Mouse (Mus musculus) intestine, embryonic 15.5 days (tissue): ENCODE measurements around the gene Nme3. TPM values are rescaled to one million over a fixed set of nuclear protein-coding genes. Genes with fewer than 3 reads are reported as not detected.

Experiments
- ATAC-seq: fragments of 200-750 bp; cut with Nextera tagmentation; 2 replicates; pipeline ENCODE4 v1.8.0; 2017; ENCODE audit warnings: moderate TSS enrichment, moderate library complexity
- H3K27ac ChIP-seq: fragments of 300-500 bp; sonication (generic); 2 replicates; pipeline ENCODE4 v1.5.1; 2015; ENCODE audit warnings: mild to moderate bottlenecking, inconsistent platforms
- H3K27me3 ChIP-seq: fragments of 300-500 bp; sonication (generic); replicated peaks from 2 replicates; pipeline ENCODE4 v1.6.1; 2015; ENCODE audit warnings: inconsistent platforms
- H3K36me3 ChIP-seq: fragments of 300-500 bp; sonication (generic); 2 replicates; pipeline ENCODE4 v1.6.1; 2015; ENCODE audit warnings: inconsistent platforms
- H3K4me1 ChIP-seq: fragments of 300-500 bp; sonication (generic); replicated peaks from 2 replicates; pipeline ENCODE4 v1.6.1; 2015; ENCODE audit warnings: inconsistent platforms
- H3K4me2 ChIP-seq: fragments of 300-500 bp; sonication (generic); replicated peaks from 2 replicates; pipeline ENCODE4 v1.6.1; 2015; ENCODE audit warnings: mild to moderate bottlenecking, inconsistent platforms
- H3K4me3 ChIP-seq: fragments of 300-500 bp; sonication (generic); replicated peaks from 2 replicates; pipeline ENCODE4 v1.5.1; 2015; ENCODE audit warnings: inconsistent platforms
- H3K9ac ChIP-seq: fragments of 300-500 bp; sonication (generic); 2 replicates; pipeline ENCODE4 v1.6.1; 2015; ENCODE audit warnings: inconsistent platforms
- H3K9me3 ChIP-seq: fragments of 300-500 bp; sonication (generic); 2 replicates; pipeline ENCODE4 v1.6.1; 2016; ENCODE audit warnings: inconsistent platforms
- WGBS: fragments of 180-500 bp; shearing (Covaris S2); methylation state at CpG from one replicate; pipeline ENCODE4 v1.1.7; 2015; 5-methylcytosine and 5-hydroxymethylcytosine counted together
- polyA plus RNA-seq: library from polyadenylated mRNA; unstranded; fragments of >200 nt; fragmentation: Nextera tagmentation; extraction: Ambion mirVana; gene quantifications from 2 replicates; pipeline ENCODE4 v1.2.1, GENCODE M21; 2015

Gene Nme3
- polyA plus RNA-seq, 1 experiment from 2014 or later, result 71.7 TPM

- Histone ChIP-seq H3K4me1 (no peaks in the 10 kb centered on the region), H3K9ac (no peak overlapping the region), H3K27ac (no peak overlapping the region), H3K4me2 (no peak overlapping the region), H3K27me3 (no peaks in the 10 kb centered on the region), H3K4me3 (no peak overlapping the region), H3K9me3 (no peaks in the 10 kb centered on the region), H3K36me3 (peaks cover 9% of the 10 kb centered on the region; the same call in 1 of the 2 replicates)
- 89% methylated on average over 8 of the region's 8 CpGs for WGBS
- ATAC-seq, result no peak
These were observed 36.2 kb upstream of the Nme3 start for GRCm38 (mm10) chr17:24860076-24860475.

- Histone ChIP-seq H3K4me2 (no peak overlapping the region), H3K27me3 (no peaks in the 10 kb centered on the region), H3K4me1 (no peaks in the 10 kb centered on the region), H3K4me3 (no peak overlapping the region), H3K36me3 (peaks cover 9% of the 10 kb centered on the region; the same call in 1 of the 2 replicates), H3K27ac (no peak overlapping the region), H3K9ac (no peak overlapping the region), H3K9me3 (no peaks in the 10 kb centered on the region)
- 93% methylated on average over 3 of the region's 3 CpGs for WGBS
- no peak for ATAC-seq
These were observed 34.5 kb upstream of the Nme3 start for GRCm38 (mm10) chr17:24861785-24862184.

GRCm38 (mm10) chr17:24865776-24866175, 30.5 kb upstream of the Nme3 start, which contains the start of gene Igfals:
TSS of gene Igfals (plus strand) at chr17:24865997.
- 85% methylated on average over 8 of the region's 8 CpGs for WGBS
- Histone ChIP-seq H3K4me2 (no peak within 1 kb of the TSS), H3K9ac (no peak within 1 kb of the TSS), H3K27ac (no peak within 1 kb of the TSS), H3K9me3 (no peaks in the 10 kb centered on the region), H3K4me3 (no peak within 1 kb of the TSS), H3K27me3 (no peaks in the 10 kb centered on the region), H3K4me1 (no peaks in the 10 kb centered on the region), H3K36me3 (peaks cover 9% of the 10 kb centered on the region; the same call in 1 of the 2 replicates)
- no peak for ATAC-seq

GRCm38 (mm10) chr17:24867914-24868313, 28.4 kb upstream of the Nme3 start:
- no peak overlapping the region for H3K4me2 ChIP-seq
- no peak overlapping the region for H3K27ac ChIP-seq
- peaks cover 6% of the 10 kb centered on the region; the same call in 1 of the 2 replicates for H3K36me3 ChIP-seq
- no peaks in the 10 kb centered on the region for H3K9me3 ChIP-seq
- no peaks in the 10 kb centered on the region for H3K27me3 ChIP-seq
- no peak overlapping the region for H3K4me3 ChIP-seq
- WGBS, result 94% methylated on average over 10 of the region's 10 CpGs
- no peak for ATAC-seq
- no peak overlapping the region for H3K9ac ChIP-seq
- H3K4me1 ChIP-seq, result no peaks in the 10 kb centered on the region

- Histone ChIP-seq H3K4me1 (peaks cover 8% of the 10 kb centered on the region; the same call in 1 of the 2 replicates), H3K9ac (no peak overlapping the region), H3K27ac (no peak overlapping the region), H3K36me3 (no peaks in the 10 kb centered on the region), H3K27me3 (no peaks in the 10 kb centered on the region), H3K9me3 (no peaks in the 10 kb centered on the region), H3K4me2 (no peak overlapping the region), H3K4me3 (no peak overlapping the region)
- 50% methylated on average over 4 of the region's 4 CpGs for WGBS
- ATAC-seq, result no peak
These were observed 22.4 kb upstream of the Nme3 start for GRCm38 (mm10) chr17:24873695-24874404.

GRCm38 (mm10) chr17:24874405-24874745, 21.9 kb upstream of the Nme3 start:
- Histone ChIP-seq H3K4me2 (no peak overlapping the region), H3K27me3 (no peaks in the 10 kb centered on the region), H3K27ac (no peak overlapping the region), H3K9ac (no peak overlapping the region), H3K4me1 (peaks cover 8% of the 10 kb centered on the region; the same call in 1 of the 2 replicates), H3K9me3 (no peaks in the 10 kb centered on the region), H3K36me3 (no peaks in the 10 kb centered on the region), H3K4me3 (no peak overlapping the region)
- WGBS, result 56% methylated on average over 1 of the region's 1 CpGs
- ATAC-seq, result no peak

GRCm38 (mm10) chr17:24874989-24875388, 21.3 kb upstream of the Nme3 start:
- H3K27ac ChIP-seq, result no peak overlapping the region
- no peak overlapping the region for H3K4me2 ChIP-seq
- H3K4me3 ChIP-seq, result no peak overlapping the region
- ATAC-seq, result 0 out of 2 replicates have a peak, but pooled peaks have one; percentile 48
- 81% methylated on average over 8 of the region's 8 CpGs for WGBS
- no peaks in the 10 kb centered on the region for H3K27me3 ChIP-seq
- H3K9me3 ChIP-seq, result no peaks in the 10 kb centered on the region
- H3K4me1 ChIP-seq, result peaks cover 8% of the 10 kb centered on the region; the same call in 1 of the 2 replicates
- H3K36me3 ChIP-seq, result no peaks in the 10 kb centered on the region
- H3K9ac ChIP-seq, result no peak overlapping the region

GRCm38 (mm10) chr17:24877336-24878116, 18.8 kb upstream of the Nme3 start:
- peak; percentile 61 for ATAC-seq
- Histone ChIP-seq H3K9ac (peak overlapping the region; percentile 23; the same call in 1 of the 2 replicates), H3K36me3 (no peaks in the 10 kb centered on the region), H3K4me3 (no peak overlapping the region), H3K27ac (peak overlapping the region; percentile 71), H3K9me3 (no peaks in the 10 kb centered on the region), H3K27me3 (no peaks in the 10 kb centered on the region), H3K4me1 (peaks cover 8% of the 10 kb centered on the region; the same call in 1 of the 2 replicates), H3K4me2 (peak overlapping the region; percentile 41)
- 40% methylated on average over 10 of the region's 10 CpGs for WGBS

GRCm38 (mm10) chr17:24878117-24878397, 18.2 kb upstream of the Nme3 start:
- WGBS, result 21% methylated on average over 5 of the region's 5 CpGs
- peaks cover 8% of the 10 kb centered on the region; the same call in 1 of the 2 replicates for H3K4me1 ChIP-seq
- H3K36me3 ChIP-seq, result peaks cover 4% of the 10 kb centered on the region; the same call in 1 of the 2 replicates
- no peak overlapping the region for H3K4me3 ChIP-seq
- H3K9ac ChIP-seq, result peak overlapping the region; percentile 23; the same call in 1 of the 2 replicates
- H3K9me3 ChIP-seq, result no peaks in the 10 kb centered on the region
- H3K4me2 ChIP-seq, result peak overlapping the region; percentile 41
- peak overlapping the region; percentile 71 for H3K27ac ChIP-seq
- ATAC-seq, result peak; percentile 68
- no peaks in the 10 kb centered on the region for H3K27me3 ChIP-seq

GRCm38 (mm10) chr17:24878531-24878930, 17.8 kb upstream of the Nme3 start:
- ATAC-seq, result peak; percentile 22; the same call in 1 of the 2 replicates
- Histone ChIP-seq H3K9ac (0 out of 2 replicates have a peak overlapping the region, but pooled peaks have one; percentile 23), H3K4me1 (peaks cover 8% of the 10 kb centered on the region; the same call in 1 of the 2 replicates), H3K27me3 (no peaks in the 10 kb centered on the region), H3K4me3 (no peak overlapping the region), H3K36me3 (peaks cover 5% of the 10 kb centered on the region; the same call in 1 of the 2 replicates), H3K27ac (0 out of 2 replicates have a peak overlapping the region, but pooled peaks have one; percentile 71), H3K9me3 (no peaks in the 10 kb centered on the region), H3K4me2 (peak overlapping the region; percentile 7; the same call in 1 of the 2 replicates)
- 65% methylated on average over 8 of the region's 8 CpGs for WGBS

GRCm38 (mm10) chr17:24881738-24882440, 14.4 kb upstream of the Nme3 start:
- Histone ChIP-seq H3K4me2 (no peak overlapping the region), H3K27me3 (no peaks in the 10 kb centered on the region), H3K9me3 (no peaks in the 10 kb centered on the region), H3K27ac (no peak overlapping the region), H3K36me3 (peaks cover 5% of the 10 kb centered on the region; the same call in 1 of the 2 replicates), H3K4me3 (no peak overlapping the region), H3K4me1 (peaks cover 18% of the 10 kb centered on the region), H3K9ac (no peak overlapping the region)
- 45% methylated on average over 7 of the region's 7 CpGs for WGBS
- no peak for ATAC-seq

- WGBS, result 86% methylated on average over 6 of the region's 6 CpGs
These were observed 11.9 kb upstream of the Nme3 start for GRCm38 (mm10) chr17:24884391-24884790.

More at GRCm38 (mm10) chr17:24884391-24884790, 11.9 kb upstream of the Nme3 start:
- Histone ChIP-seq H3K27ac (no peak overlapping the region), H3K9me3 (no peaks in the 10 kb centered on the region), H3K9ac (no peak overlapping the region), H3K4me3 (no peak overlapping the region), H3K27me3 (no peaks in the 10 kb centered on the region), H3K4me2 (no peak overlapping the region), H3K4me1 (peaks cover 22% of the 10 kb centered on the region), H3K36me3 (peaks cover 5% of the 10 kb centered on the region; the same call in 1 of the 2 replicates)
- no peak for ATAC-seq
